Mouse (Mus musculus) heart, adult 9 months (tissue): ENCODE results near the gene Nrp1.
A peak's percentile ranks its signal among the peaks of the same experiment; 100 is the strongest.

Experiments used
- DNase-seq, 2 experiments: peaks; one replicate each; pipeline ENCODE4 v3.0.0; 2022; ENCODE audit warnings: low spot score in 2 of 2

The Nrp1 gene

DNA sequence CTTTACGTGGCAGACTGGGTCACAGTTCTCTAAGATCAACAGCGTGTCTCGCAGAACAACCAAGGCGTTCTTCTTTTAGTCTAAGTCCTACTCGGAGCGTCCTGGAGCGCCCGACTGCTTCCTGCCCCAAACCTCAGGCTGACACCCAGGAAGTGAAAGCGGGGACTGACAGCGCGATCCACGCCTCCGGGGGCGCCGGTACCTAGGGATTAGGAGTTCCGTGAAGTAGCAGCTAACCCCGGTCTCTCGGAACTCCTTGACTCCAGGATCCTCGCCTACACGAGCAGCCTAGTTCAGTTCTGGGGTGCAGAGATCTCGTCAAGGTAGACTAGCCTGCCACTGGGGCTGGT lies at the start of gene Nrp1:
Gene Nrp1, plus strand, starts transcription at position 199 of the 350 bp plus-strand sequence.
- peak; percentile 76 to 79 for DNase-seq

DNA sequence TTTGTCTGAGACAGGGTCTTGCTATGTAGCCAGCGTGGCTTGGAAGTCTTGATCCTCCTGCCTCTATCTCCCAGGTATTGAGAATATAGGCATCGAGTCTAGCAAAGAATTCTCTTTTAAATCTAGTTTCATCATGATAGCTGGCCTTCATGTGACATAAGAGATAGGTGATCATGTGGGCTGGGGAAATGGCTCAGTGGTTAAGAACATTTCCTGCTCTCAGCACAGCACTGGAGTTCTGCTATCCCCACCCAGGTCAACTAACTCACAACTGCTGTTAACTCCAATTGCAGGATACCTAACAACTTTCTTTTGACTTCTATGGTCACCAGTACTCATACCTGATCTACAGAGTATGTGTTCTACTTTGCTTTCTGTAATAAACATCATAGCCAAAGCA lies 37.6 kb upstream of the Nrp1 start:
- DNase-seq: no peak

DNA sequence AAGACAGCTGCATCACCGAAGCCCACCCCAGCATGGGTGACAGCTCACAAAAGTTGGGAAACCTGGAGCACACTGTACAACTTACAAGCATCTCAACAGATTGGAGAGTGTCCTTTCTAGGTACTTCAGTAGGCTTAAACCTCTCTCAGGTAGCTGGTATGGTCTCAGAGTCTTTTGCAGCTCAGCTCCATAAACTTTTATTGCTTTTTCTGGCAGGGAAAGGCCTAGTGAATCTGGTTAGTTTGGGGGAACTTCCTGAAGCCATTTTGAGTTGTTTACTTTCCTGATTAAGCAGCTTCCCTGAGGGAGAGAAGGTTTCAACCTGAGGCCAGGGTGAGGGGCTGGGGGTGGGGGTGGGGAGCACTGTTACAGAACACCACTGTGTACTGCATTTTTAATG lies 31.1 kb upstream of the Nrp1 start:
- no peak for DNase-seq

DNA sequence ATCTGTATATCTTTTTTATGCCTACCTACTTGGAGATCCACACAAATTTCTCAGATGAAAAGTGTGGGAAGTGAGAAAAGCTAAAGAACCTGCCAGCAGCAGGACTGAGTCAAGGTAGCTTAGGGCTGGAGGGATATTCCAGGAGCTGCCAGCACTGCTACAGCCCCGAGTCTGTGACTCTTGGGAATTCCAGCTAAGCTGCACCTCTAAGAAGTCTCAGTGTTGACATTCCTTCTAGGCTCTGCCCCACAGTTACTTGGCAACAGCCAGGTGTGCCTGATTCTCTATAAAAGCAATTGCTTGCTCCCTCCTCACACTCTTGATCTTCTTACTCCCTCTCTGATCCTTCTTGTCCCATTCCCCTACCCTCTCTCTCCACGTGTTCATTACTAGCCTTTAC lies 30.5 kb upstream of the Nrp1 start:
- DNase-seq: no peak

DNA sequence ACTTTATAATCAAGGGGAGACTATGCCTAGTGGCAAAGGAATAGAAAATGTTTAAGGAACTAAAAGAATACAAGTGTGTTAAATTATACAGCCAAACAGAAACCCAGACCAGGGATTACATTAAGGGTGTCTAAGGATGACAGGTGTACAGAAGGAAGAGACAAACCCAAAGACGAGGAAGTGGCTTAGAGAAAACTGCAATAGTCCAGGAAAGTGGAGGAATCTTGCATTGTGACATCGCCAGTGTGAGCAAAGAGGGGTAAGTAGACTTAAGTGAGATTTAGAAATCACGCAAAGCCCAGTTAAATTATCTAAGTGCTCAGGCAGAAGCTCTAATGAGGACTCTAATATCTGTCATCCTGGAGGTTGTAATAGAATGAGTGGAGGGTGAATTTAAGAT lies 28.9 kb upstream of the Nrp1 start:
- no peak for DNase-seq

DNA sequence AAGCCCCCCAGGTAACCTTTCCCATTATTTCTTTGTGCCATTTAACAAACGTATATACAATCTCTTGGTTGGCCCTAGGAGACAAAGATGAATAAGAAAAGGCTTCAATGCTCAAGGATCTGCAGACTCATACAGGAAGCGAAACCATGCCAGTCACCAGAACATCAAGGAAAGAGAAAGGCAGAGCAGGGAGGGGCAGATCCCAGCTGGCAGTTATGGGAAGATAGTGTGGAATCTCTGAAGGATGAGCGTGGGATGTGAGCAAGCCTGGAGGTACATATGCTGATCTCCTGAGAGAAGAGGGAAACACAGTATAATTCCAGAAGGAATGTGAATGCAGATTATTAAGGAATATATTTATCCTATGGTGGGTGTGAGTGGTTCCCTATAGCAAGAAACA lies 22.4 kb upstream of the Nrp1 start:
- no peak for DNase-seq

DNA sequence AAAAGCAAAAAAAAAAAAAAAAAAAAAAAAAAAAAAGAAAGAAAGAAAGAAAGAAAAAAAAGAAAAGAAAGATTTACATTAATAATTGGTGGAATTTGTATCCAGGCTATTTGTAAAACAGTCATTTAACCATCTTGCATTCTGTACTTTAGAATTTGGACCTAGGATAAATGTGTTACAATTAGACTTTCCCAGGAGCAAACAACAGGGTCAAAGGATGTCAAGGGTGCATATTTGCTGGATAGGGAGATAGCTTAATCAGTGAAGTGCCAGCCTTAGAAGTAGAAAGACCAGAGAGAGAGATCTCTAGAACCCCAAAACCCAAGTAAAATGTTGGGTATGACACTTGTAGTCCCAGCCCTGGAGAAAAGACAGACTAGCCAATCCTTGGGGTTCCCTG lies 19.5 kb upstream of the Nrp1 start:
- no peak for DNase-seq

DNA sequence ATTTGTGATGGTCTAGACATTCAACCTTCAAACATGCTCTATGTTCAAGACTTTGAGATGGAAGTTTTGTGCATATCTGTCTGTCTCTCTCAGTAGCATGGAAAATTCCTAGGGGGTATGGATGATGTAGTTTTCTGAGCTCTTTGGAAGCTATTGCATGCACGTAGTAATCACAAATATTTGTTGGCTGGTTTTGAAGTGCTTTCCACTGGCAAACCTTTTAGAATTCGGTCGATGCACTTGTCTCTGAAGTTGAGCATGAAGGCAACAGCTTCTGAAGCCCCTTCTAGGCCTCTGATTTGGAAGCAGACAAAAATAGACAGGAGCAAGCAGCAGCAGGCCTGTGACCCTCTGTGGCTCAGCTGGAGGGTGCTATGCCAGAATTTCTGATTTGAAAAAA lies 18.9 kb upstream of the Nrp1 start:
- DNase-seq: no peak

DNA sequence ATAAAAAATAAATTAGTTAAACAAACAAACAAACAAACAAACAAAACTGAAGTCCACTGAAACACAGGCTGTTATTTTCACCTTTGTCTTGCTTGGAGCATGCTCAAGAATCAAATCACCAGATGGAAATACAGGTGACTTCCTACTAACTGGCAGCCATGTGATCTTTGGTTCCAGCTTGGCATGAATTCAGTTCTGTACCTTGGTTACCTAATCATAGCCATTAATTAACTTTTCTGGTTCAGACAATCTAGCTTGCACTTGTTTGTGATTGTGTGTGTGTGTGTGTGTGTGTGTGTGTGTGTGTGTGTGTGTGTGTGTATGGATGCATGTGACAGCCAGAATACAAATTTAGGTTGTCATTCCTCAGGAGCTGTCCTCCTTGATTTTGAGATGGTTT lies 8.0 kb upstream of the Nrp1 start:
- no peak for DNase-seq

DNA sequence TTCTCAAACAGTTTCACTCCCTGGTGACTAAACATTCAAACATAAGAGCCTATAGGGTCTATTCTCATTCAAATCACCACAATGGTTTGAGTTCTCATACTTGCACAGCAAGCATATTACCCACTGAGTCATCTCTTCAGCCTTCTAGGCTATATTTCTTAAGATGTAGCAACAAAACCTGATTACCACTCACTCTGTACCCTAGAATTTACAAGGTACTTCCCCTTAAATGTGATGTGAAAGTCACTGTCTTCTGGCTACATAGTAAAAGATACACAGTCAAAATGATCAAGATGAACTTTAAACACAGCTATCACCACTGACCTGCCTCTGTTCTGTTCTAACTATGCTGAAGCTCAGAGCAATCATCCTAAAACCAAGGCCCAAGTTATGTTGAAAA lies 7.2 kb upstream of the Nrp1 start:
- no peak for DNase-seq

DNA sequence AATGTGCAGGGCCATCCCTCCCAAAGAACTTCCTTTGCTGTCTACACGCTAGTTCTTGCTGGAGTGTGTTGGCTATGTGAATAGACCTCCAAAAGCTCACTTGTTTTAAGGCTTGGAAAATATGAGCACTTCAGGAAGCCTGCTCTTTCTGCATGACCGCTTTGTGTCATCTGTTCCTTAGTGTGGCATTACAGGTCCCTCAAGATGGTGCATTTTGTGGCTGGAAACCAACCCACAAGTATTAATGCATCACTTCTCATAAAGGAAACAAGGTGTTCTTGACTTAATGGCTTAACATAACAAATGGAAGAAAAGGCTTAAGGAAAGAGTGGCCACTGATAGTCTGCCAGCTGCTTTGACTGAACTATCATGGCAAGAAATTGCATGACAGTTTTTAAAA lies 5.6 kb upstream of the Nrp1 start:
- DNase-seq: no peak

DNA sequence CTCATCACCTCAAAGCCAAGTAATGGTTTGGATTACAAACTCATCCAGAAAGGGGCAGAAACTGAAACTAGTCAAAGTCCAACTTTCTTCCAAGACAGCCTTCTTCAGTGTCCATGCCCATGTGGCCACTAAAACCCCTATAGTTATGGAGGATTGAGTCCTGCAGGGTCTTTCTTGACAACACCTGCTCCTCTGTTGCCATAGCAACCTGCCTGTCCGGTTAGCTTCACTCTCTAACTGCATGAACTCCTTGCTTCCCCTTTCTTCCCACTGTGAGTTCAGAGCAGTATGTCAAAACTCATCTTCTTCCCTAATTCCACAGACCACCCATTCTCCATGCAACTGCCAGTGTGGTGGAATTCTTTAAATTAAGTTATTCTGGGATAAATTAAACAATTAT lies 4.4 kb upstream of the Nrp1 start:
- no peak for DNase-seq

DNA sequence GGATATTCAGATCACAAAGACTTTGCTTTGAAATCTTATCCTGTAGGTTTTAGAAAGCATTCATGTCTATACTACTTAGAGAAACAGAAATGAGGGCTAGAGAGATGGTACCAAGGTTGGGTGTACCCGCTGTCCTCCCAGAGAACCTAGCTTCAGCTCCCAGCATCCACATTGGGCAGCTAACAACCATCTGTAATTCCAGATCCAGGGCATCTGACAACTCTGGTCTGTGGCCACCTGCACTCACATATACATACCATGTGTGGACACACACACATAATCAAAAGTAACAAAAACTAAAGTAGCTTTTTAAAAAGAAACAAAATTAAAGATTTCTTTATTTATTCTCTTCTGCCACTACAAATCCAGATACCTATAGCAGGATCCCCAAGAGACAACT lies 3.3 kb upstream of the Nrp1 start:
- no peak for DNase-seq

DNA sequence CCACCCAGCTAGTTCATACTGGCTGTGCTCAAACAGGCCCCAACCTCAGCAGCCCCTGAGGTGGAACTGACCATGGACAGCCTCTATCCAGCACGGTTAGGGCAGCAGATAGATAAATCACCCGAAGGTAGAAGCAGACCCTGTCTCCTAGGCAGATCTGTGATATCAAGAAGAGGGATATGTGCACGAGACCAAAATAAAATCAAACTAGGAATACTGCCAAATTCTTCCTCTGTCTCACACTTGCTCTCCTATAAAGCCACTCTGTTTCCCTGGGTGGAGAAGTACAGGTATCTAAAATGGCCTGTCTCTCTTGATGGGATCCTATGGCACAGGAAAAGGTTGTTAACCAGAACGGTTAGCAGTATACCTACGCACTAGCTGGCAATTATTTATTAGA lies 2.2 kb upstream of the Nrp1 start:
- no peak for DNase-seq

DNA sequence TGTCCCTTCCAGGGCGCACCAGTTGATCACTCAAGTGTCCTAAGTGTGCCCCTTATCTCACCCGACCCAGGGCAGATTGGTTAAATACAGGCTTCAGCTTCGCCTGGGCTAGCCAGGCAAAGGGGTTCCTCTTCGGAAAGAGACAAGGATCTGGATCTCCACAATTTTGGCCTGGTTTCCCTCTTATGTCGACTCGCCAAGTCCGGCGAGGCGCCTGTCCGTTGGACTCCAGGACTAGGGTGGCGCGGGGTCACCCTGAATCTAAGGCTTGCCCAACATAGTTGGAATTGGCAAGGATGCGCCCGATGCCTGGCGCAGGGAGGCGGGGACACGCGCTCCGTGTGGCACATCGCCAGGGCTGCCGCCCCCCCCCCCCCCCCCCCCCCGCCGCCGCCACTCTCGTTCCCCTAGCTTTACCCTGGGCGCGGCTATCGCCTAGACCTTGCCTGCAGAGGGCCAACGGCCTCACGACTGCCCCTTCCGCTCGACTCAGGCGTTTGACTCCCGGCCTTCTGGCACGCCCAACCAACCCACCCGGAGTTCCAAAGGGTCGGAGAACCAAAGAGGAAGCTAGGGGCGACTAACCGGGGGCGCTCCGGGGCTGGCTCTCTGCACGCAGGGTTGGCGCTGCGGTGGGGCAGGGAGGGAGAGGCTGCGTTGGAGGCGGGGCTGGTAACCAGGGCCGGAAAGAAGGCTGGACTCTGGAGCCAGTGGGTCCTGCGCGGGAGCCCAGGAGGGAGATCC lies 1.4 kb upstream of the Nrp1 start:
- DNase-seq: peak; percentile 91 to 93

DNA sequence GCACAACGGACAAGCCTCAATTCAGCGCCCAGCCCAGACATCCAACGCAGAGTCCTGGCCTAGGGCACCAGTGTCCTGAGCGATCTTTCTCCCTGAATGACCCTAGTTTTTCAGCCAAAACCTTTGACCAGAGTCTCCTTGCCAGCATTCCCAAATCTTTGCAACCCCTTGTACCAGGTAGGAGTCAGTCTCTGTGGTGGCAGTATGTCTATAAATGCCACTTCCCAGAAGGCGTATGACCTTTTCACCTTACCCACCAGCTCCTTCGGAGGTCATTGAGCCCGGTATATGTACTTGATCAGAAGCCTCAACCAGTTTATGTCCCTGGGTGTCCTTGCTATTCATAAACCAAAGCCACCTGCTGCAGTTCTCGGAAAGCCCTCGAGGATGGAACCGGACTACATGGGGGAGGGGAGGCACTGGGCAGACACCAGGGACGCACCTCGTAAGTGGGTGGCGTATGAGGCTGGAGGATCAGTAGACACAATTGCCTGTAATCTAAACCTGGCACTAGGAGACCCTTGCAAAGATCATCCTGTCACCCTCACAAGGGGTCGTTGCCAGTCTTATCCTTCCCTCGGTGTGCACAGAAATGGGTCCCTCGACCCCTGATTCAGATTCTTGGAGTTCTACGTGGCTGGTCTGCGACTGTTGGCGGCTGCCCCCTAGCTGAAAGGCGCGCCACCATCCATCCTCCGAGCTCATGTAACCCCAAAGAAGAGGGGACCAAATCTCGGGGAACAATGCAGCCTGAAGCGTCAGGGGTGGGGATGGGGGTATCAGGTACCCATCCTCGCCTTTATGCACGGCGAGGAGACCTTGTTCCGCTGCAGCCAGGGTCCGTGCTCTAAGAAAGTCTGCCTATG lies 631 bp upstream of the Nrp1 start:
- peak; percentile 85 for DNase-seq

DNA sequence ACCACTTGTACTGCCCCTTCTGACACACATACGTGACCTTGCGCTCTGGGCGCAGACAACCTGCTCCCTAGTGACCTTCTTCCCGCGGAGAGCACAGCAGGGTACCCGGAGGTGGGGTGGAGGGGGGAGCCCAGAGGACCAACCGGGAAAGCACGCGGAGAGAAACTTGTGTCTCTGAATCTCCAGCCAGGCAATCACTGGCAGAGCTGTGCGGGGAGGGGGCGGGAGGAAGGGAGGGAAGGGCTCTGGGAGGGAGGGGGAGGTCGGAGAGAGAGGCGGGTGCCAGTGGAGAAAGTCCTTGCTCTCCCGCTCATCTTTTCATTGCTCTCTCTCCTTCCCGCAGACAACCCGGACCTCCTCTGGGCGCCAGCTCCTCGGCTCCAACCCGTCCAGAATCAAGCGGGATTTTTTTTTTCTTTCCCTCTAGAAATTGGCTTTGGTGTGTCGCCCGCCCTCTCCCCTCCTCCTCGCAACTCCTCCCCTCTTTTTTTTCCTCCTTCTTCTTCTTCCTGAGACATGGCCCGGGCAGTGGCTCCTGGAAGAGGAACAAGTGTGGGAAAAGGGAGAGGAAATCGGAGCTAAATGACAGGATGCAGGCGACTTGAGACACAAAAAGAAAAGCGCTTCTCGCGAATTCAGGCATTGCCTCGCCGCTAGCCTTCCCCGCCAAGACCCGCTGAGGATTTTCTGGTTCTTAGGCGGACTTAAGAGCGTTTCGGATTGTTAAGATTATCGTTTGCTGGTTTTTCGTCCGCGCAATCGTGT lies 534 bp downstream of the Nrp1 start:
- peak; percentile 89 to 91 for DNase-seq

DNA sequence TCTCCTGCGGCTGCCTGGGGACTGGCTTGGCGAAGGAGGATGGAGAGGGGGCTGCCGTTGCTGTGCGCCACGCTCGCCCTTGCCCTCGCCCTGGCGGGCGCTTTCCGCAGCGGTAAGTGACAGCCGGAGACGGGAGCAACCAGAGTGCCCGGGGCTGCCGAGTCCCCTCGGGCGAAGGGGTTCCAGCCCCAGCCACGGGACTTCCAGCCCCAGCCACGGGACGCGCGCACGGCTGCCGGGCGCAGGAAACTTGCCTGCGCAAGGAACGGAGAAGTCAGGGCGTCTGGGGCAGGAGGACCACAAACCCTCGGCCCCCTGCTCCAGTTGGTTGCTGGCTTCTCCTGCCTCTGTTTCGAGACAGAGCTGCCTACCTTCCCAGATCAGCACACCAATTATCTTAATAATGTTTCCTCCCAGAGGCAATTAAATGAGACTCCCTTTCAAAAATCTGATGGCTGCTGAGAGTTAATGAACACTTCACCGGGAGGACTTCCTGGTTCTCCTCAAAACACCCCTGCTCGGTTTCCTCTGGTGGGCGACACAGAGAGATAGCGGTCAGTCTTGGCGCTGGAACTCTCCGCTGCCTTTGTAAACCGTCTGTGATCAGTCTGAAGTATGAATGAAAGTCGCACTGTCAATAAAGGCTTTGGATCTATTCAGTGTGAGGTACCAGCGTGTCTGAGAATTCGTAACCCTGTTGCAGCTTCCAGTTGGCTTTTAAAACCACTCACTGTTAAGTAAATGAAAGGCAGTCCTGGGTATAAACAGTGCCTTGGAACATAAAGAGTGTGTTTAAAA lies 1.3 kb downstream of the Nrp1 start:
- DNase-seq: peak in 1 of 2 experiments; percentile 40

DNA sequence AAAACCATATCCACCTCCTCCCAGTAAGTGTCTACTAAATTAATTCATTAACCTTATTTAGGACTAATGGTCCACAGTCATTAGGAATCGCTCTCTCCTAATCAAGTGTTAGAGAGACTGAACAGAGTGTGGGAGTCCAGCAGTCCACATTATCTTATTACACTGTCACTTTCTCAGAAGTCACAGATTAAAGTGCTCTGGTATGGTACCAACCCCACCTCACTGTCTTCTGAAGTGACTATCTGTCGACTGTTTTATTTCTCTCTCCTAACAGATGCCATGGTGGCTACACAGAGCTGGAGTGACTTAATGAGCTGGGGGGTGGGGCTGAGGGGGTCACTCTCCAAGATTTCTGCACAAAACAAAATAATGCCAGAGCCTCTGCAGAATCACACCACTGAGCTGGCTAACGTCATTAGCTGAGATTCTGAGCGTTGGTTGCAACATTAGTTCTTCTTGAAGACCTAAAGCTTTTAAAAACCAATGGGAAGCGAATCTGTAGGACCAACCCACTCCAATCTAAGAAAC lies 3.0 kb downstream of the Nrp1 start:
- no peak for DNase-seq

DNA sequence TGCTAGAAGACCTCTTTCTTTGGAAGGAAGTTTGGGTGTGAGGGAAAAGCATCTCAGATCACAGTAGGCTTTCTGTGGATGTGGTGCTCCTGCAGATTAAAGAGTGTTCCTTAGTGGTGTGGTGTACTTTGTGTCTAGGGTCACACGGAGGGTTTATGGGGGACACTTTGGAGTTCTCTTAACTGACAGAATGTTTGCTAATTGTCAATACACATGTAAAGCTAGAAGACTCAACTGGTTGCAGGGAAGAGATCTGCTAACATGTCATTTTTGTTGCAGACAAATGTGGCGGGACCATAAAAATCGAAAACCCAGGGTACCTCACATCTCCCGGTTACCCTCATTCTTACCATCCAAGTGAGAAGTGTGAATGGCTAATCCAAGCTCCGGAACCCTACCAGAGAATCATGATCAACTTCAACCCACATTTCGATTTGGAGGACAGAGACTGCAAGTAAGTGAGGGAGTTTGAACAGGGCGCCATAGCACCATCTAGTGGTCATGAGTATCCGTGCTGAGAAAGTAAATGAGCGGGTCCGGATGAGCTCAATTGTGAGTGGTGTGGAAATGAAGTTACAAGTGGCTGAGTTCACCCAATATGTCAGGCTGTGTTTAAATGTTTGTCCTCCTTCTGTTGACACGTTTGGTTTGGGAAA lies 4.7 kb downstream of the Nrp1 start:
- peak; percentile 71 to 88 for DNase-seq

DNA sequence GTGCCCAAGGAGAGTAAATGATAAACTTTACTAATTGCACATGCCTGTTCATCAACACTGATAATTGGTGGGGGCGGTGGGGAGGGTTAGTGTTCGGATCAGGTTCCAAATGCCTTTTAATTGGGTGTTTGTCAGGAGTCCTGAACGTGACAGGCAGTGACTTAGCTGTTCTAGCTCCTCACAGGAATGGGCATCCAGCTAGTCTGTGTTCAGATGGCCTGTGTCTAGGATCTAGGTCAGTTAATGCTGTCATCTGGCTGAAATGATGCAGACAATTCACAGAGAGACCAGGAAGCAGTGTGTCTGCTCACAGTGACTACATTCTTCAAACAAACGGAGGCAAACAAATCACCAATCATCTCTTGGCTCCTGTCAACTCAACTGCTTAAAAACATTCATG lies 12.1 kb downstream of the Nrp1 start:
- DNase-seq: no peak
